11 mouse cellular contexts compared by ENCODE assay signal in the genomic region with DNA sequence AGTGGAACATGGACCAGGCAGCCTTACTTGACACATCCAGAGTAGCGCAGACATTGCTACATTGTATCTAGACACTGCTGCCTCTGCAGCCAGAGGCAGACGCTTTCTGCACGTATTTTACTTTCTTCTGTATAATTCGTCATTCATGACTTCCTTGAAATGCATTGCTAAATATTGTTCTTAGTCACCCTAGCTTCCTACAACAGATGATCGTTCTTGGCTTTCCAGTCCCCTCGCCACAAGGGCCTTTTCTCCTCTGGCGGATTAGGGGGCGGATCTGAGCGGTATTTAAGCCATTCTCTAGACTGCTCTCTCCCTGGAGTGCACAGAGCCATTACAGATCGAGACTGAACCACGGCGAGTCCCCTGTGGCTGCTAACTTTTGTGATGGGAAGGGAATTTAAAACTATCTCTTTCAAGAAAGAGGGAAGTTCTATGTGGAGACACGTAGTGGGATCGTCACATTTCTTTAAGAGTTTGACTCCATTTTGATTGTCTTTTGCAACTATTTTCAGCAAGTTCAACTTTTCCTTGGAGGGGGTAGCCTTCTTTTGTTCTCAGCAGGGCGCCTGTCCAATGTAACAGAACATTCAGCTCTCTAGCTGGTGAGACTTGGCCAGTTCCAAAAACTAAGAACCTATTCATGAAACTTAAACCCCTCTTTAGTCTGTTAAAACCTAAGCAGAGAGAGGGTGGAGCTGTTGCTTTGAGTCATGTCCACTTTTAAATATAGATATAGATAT. TPM values are rescaled to one million over a fixed set of nuclear protein-coding genes. Genes with fewer than 3 reads are reported as not detected.
DNase-seq lines count a peak whose midpoint lies in the region; ATAC-seq and TF ChIP-seq lines count a peak whose summit lies in the region.
"Had no signal": no experiment of that assay in that cellular context is flagged by ENCODE, and none has a peak within 500 bp of the region (broad histone marks: within the 10 kb centered on the region; RNA-seq: fewer than 3 reads in every experiment).

No protein-coding gene starts in this region.

- no peak for TF ChIP-seq POLR2A in bone marrow, adult 2 months (IDR thresholded peaks at IDR 0.05; ENCODE audit: borderline replicate concordance, control insufficient read depth, low read depth, low read length)

- 54% methylated on average over 15 of the region's 15 CpGs for WGBS in heart, embryonic 15.5 days
- 55% methylated on average over 15 of the region's 15 CpGs for WGBS in bone marrow, adult 2 months
- WGBS in forebrain, postnatal 0 days = 8% methylated on average over 15 of the region's 15 CpGs
- 13% methylated on average over 15 of the region's 15 CpGs for WGBS in midbrain, embryonic 12.5 days

- H3K27me3 ChIP-seq in heart, embryonic 15.5 days = no peaks in the 10 kb centered on the region
- no peaks in the 10 kb centered on the region for H3K27me3 ChIP-seq in forebrain, postnatal 0 days (ENCODE audit: insufficient read depth, low read length)
- peaks cover 29% of the 10 kb centered on the region for H3K27me3 ChIP-seq in midbrain, embryonic 12.5 days

- no peak overlapping the region for H3K27ac ChIP-seq in heart, embryonic 15.5 days
- peak overlapping the region; percentile 51 for H3K27ac ChIP-seq in bone marrow, adult 2 months (ENCODE audit: control insufficient read depth, insufficient read depth, low read depth, low read length, poor library complexity)
- peak overlapping the region; percentile 45; the same call in 1 of the 2 replicates for H3K27ac ChIP-seq in forebrain, postnatal 0 days (ENCODE audit: low read depth, low read length)
- H3K27ac ChIP-seq in midbrain, embryonic 12.5 days (replicated peaks) = peak overlapping the region; percentile 49

- H3K36me3 ChIP-seq in heart, embryonic 15.5 days = no peaks in the 10 kb centered on the region
- no peaks in the 10 kb centered on the region for H3K36me3 ChIP-seq in forebrain, postnatal 0 days (ENCODE audit: insufficient read depth)
- H3K36me3 ChIP-seq in midbrain, embryonic 12.5 days = no peaks in the 10 kb centered on the region
- H3K36me3 ChIP-seq: G1E had no signal

- peak overlapping the region; percentile 19; the same call in 1 of the 2 replicates for H3K4me2 ChIP-seq in heart, embryonic 15.5 days
- peak overlapping the region; percentile 30 for H3K4me2 ChIP-seq in forebrain, postnatal 0 days (ENCODE audit: low read depth)
- H3K4me2 ChIP-seq in midbrain, embryonic 12.5 days (replicated peaks) = peak overlapping the region; percentile 13; the same call in 1 of the 2 replicates

- DNase-seq in heart, postnatal 4 days = no peak
- peak; percentile 41 for DNase-seq in forebrain, postnatal 0 days
- DNase-seq in right cerebral cortex, postnatal 10 days (ENCODE audit: low spot score in 2 of 2) = no peak
- DNase-seq in layer of hippocampus, adult 18-20 months (ENCODE audit: low spot score in 2 of 2) = no peak
- no peak for DNase-seq in gastrocnemius, postnatal 4 days (ENCODE audit: low spot score in 2 of 2)
- DNase-seq: kidney, postnatal 36 days had no signal

- H3K4me1 ChIP-seq in heart, embryonic 15.5 days (replicated peaks) = peaks cover 23% of the 10 kb centered on the region
- peaks cover 14% of the 10 kb centered on the region for H3K4me1 ChIP-seq in bone marrow, adult 2 months (ENCODE audit: control insufficient read depth, insufficient read depth, low read length)
- H3K4me1 ChIP-seq in forebrain, postnatal 0 days (ENCODE audit: insufficient read depth) = no peaks in the 10 kb centered on the region
- peaks cover 38% of the 10 kb centered on the region for H3K4me1 ChIP-seq in midbrain, embryonic 12.5 days

- TF ChIP-seq CTCF in bone marrow, adult 2 months (IDR thresholded peaks at IDR 0.05; ENCODE audit: control insufficient read depth, insufficient read depth, low read length) = no peak
- TF ChIP-seq CTCF in forebrain, postnatal 0 days (IDR thresholded peaks at IDR 0.05; ENCODE audit: low read depth) = no peak

- no peaks in the 10 kb centered on the region for H3K9me3 ChIP-seq in heart, embryonic 15.5 days (replicated peaks)
- no peaks in the 10 kb centered on the region for H3K9me3 ChIP-seq in forebrain, postnatal 0 days (ENCODE audit: low read length)
- no peaks in the 10 kb centered on the region for H3K9me3 ChIP-seq in midbrain, embryonic 12.5 days
- H3K9me3 ChIP-seq: G1E had no signal

- ATAC-seq in heart, embryonic 15.5 days (replicated peaks; ENCODE audit: insufficient number of reproducible peaks, insufficient read depth, low FRiP score, low read depth) = no peak
- ATAC-seq in forebrain, postnatal 0 days = peak; percentile 65
- ATAC-seq in midbrain, embryonic 12.5 days (ENCODE audit: low FRiP score, low read depth) = peak; percentile 72

- no peak overlapping the region for H3K4me3 ChIP-seq in heart, embryonic 15.5 days
- no peak overlapping the region for H3K4me3 ChIP-seq in bone marrow, adult 2 months (replicated peaks; ENCODE audit: control insufficient read depth, low read depth, low read length)
- H3K4me3 ChIP-seq in forebrain, postnatal 0 days (ENCODE audit: low read depth, low read length) = 0 out of 2 replicates have a peak overlapping the region, but pooled peaks have one; percentile 2
- H3K4me3 ChIP-seq in midbrain, embryonic 12.5 days = no peak overlapping the region

- H3K9ac ChIP-seq in heart, embryonic 15.5 days = no peak overlapping the region
- H3K9ac ChIP-seq in forebrain, postnatal 0 days = no peak overlapping the region; the same call in 1 of the 2 replicates
- no peak overlapping the region for H3K9ac ChIP-seq in midbrain, embryonic 12.5 days (replicated peaks)

RNA-seq across cellular contexts. Expression of a gene that starts 10.6 kb away (rescaled TPM):
- polyA plus RNA-seq in heart, embryonic 15.5 days (2015; fragmentation: Nextera tagmentation; extraction: Ambion mirVana) = 23.8 and 57.0 TPM in 2 replicates
- total RNA-seq in heart, postnatal 4 days (2021) = 10 to 100 TPM; 26.6 to 29.1 TPM
- 53.6 and 73.5 TPM in 2 replicates for polyA plus RNA-seq in bone marrow, adult 2 months (2011; ENCODE audit: insufficient read depth, insufficient read length, low replicate concordance, missing spikeins)
- 33.3 and 55.5 TPM in 2 replicates for total RNA-seq in forebrain, postnatal 0 days (2014; rRNA removed)
- polyA plus RNA-seq in forebrain, postnatal 0 days (2015; fragmentation: Nextera tagmentation; extraction: Ambion mirVana) = 31.2 and 33.9 TPM in 2 replicates
- 12.7 and 17.2 TPM in 2 replicates for polyA plus RNA-seq in midbrain, embryonic 12.5 days (2016; fragmentation: Nextera tagmentation; extraction: Ambion mirVana)
- total RNA-seq in layer of hippocampus, adult 18-20 months (2021) = 10 to 100 TPM; 41.4 to 42.2 TPM
- 10 to 100 TPM; 31.7 to 34.9 TPM for total RNA-seq in gastrocnemius, postnatal 4 days (2021)
- total RNA-seq: G1E had no signal
- polyA plus RNA-seq: G1E had no signal

RNA-seq across cellular contexts. Expression of a gene that starts 43.7 kb away (rescaled TPM):
- polyA plus RNA-seq in heart, embryonic 15.5 days (2015; fragmentation: Nextera tagmentation; extraction: Ambion mirVana) = not detected in 2 replicates
- not detected for total RNA-seq in heart, postnatal 4 days (2021)
- not detected in 2 replicates for polyA plus RNA-seq in bone marrow, adult 2 months (2011; ENCODE audit: insufficient read depth, insufficient read length, low replicate concordance, missing spikeins)
- total RNA-seq in forebrain, postnatal 0 days (2014; rRNA removed) = not detected in 2 replicates
- polyA plus RNA-seq in forebrain, postnatal 0 days (2015; fragmentation: Nextera tagmentation; extraction: Ambion mirVana) = not detected in 2 replicates
- not detected in 2 replicates for polyA plus RNA-seq in midbrain, embryonic 12.5 days (2016; fragmentation: Nextera tagmentation; extraction: Ambion mirVana)
- not detected for total RNA-seq in layer of hippocampus, adult 18-20 months (2021)
- total RNA-seq in gastrocnemius, postnatal 4 days (2021) = not detected
- total RNA-seq: common myeloid progenitor, adult 5-6 weeks; G1E had no signal
- polyA plus RNA-seq: G1E had no signal
